Mouse (Mus musculus): ENCODE data around the gene Rhbdd1. TPM values are rescaled to one million over a fixed set of nuclear protein-coding genes. Genes with fewer than 3 reads are reported as not detected.

Gene Rhbdd1
- total RNA-seq (2012; rRNA removed) (12.1 and 19.8 TPM in 2 replicates), total RNA-seq (2014; rRNA removed) (20.8 and 21.8 TPM in 2 replicates), polyA plus RNA-seq (2012; ENCODE audit: insufficient read length, low read depth) (11.5 and 12.6 TPM in 2 replicates)

DNA sequence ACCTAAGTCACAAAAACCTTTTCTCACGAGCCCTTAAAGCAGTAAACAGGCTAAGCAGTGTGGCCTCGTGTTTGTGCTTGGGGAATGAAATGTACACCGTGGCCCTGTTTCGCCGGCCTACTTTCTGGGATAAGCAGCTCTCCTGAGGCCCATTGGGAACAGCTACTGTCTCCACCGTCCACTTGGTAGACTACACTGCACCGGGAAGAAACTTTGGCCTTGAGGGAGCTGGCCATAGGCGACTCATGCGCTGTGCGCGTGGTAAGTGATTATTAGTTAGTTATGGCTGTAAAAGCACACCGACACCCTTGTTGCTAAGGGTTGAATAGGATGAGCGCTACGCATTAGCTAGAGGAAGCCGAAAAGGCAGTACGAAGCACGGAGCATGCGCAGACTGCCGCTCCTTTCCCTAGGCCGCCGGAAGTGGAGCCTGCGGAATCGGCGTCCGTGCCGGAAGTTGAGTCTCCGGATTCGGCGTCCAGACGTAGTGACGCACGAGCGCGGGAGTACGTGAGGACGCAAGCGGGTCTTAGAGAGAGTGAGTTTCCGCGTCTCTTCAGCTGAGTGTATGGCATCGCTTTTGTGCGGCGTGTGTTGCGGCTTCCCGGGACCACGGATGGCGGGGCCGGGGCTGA lies at the start of gene Rhbdd1:
Gene Rhbdd1 (plus strand): TSS at position 342 of the 635 bp plus-strand sequence.
- no peaks in the 10 kb centered on the region for H3K27me3 ChIP-seq (replicated peaks)
- in situ Hi-C loops (cut with MboI; ENCODE audit: low pct_ligation_motif_present, low pct_unique_long_range_greater_than_20kb, low sequenced_read_pairs): no loop called here

DNA sequence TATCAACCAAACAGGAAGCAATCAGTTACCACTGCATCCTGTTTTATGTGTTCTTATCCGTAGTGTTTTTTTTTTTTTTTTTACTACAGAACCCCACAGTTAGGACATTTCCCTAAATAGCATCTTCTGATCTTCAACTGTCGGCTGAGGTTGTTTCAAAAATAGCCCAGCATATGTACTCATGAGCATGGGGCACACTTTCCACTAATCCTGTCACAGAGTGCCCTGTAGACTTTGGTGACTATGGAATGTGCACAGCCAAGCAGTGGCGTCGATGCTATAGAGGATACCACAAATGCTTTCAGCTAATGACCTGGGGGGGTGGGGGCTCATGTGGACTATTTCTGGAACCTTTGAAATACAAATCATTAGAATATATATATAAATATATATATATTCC lies 48.7 kb upstream of the Rhbdd1 start:
- in situ Hi-C loops (cut with MboI; ENCODE audit: low pct_ligation_motif_present, low pct_unique_long_range_greater_than_20kb, low sequenced_read_pairs): no loop called here
- H3K9ac ChIP-seq (ENCODE audit: insufficient read depth, low read depth): no peak overlapping the region
- no peaks in the 10 kb centered on the region for H3K4me1 ChIP-seq (ENCODE audit: control insufficient read depth in 1 of 2, insufficient read depth in 2 of 2)
- no peaks in the 10 kb centered on the region for H3K27me3 ChIP-seq (replicated peaks)
- no peaks in the 10 kb centered on the region for H3K79me2 ChIP-seq (replicated peaks; ENCODE audit: control insufficient read depth, extremely low read depth, insufficient read depth, poor library complexity, severe bottlenecking)
- TF ChIP-seq POLR2A (IDR thresholded peaks at IDR 0.05; ENCODE audit: low read depth, low read length) (no peak), KAT2A (IDR thresholded peaks at IDR 0.05; ENCODE audit: insufficient replicate concordance, low read length) (no peak), POLR2AphosphoS2 (IDR thresholded peaks at IDR 0.05; ENCODE audit: low read depth, low read length) (no peak), RAD21 (IDR thresholded peaks at IDR 0.05; ENCODE audit: low read depth, low read length) (no peak), NELFE (IDR thresholded peaks at IDR 0.05; ENCODE audit: low read depth, low read length) (no peak), TBP (conservative IDR thresholded peaks at IDR 0.05; ENCODE audit: low read depth, low read length) (no peak), E2F4 (IDR thresholded peaks at IDR 0.05; ENCODE audit: insufficient replicate concordance, low read depth, low read length) (no peak), JUND (conservative IDR thresholded peaks at IDR 0.05; ENCODE audit: low read depth, low read length) (no peak), NRF1 (IDR thresholded peaks at IDR 0.05; ENCODE audit: low read depth, low read length) (no peak), CTCF (conservative IDR thresholded peaks at IDR 0.05 in 1 of 2, IDR thresholded peaks at IDR 0.05 in 1 of 2; ENCODE audit: low read depth in 2 of 2, low read length in 2 of 2) (no peak), MAX (IDR thresholded peaks at IDR 0.05; ENCODE audit: low read length) (no peak)
- dilution Hi-C loops (cut with MboI; ENCODE audit: extremely low pct_ligation_motif_present, extremely low pct_unique_long_range_greater_than_20kb, low sequenced_read_pairs): no loop called here
- H3K4me2 ChIP-seq (ENCODE audit: insufficient read depth, low read depth, poor library complexity, severe bottlenecking): no peak overlapping the region
- DNase-seq (ENCODE audit: extremely low read depth): no peak
- no peak overlapping the region for H3K4me3 ChIP-seq (replicated peaks in 1 of 3; ENCODE audit: low read depth in 2 of 3, low read length in 2 of 3, poor library complexity in 1 of 3)
- H3K27ac ChIP-seq (ENCODE audit: insufficient read depth, low read depth): no peak overlapping the region
- H3K9me3 ChIP-seq (replicated peaks; ENCODE audit: low read length): no peaks in the 10 kb centered on the region
- H3K36me3 ChIP-seq (replicated peaks in 1 of 2; ENCODE audit: control insufficient read depth in 1 of 2, insufficient read depth in 1 of 2, low read length in 1 of 2): no peaks in the 10 kb centered on the region

More for the DNA sequence above, at the start of gene Rhbdd1:
- Histone ChIP-seq H3K4me3 (replicated peaks in 1 of 3; ENCODE audit: low read depth in 2 of 3, low read length in 2 of 3, poor library complexity in 1 of 3) (peak within 1 kb of the TSS; percentile 73 to 90 (median 83)), H3K9ac (ENCODE audit: insufficient read depth, low read depth) (peak within 1 kb of the TSS; percentile 95), H3K9me3 (replicated peaks; ENCODE audit: low read length) (no peaks in the 10 kb centered on the region), H3K4me2 (ENCODE audit: insufficient read depth, low read depth, poor library complexity, severe bottlenecking) (peak within 1 kb of the TSS; percentile 92), H3K27ac (ENCODE audit: insufficient read depth, low read depth) (peak within 1 kb of the TSS; percentile 80), H3K79me2 (replicated peaks; ENCODE audit: control insufficient read depth, extremely low read depth, insufficient read depth, poor library complexity, severe bottlenecking) (peaks cover 32% of the 10 kb centered on the region), H3K4me1 (ENCODE audit: control insufficient read depth in 1 of 2, insufficient read depth in 2 of 2) (peaks cover 0 to 30% of the 10 kb centered on the region in 2 experiments; a peak in 3 of 4 replicates), H3K36me3 (replicated peaks in 1 of 2; ENCODE audit: control insufficient read depth in 1 of 2, insufficient read depth in 1 of 2, low read length in 1 of 2) (peaks cover 6 to 10% of the 10 kb centered on the region in 2 experiments)
- dilution Hi-C loops (cut with MboI; ENCODE audit: extremely low pct_ligation_motif_present, extremely low pct_unique_long_range_greater_than_20kb, low sequenced_read_pairs): no loop called here
- peak; percentile 98 for DNase-seq (ENCODE audit: extremely low read depth)
- TF ChIP-seq MYC (IDR thresholded peaks at IDR 0.05; ENCODE audit: low read depth, low read length): peak; percentile 62
- TF ChIP-seq SMC3 (IDR thresholded peaks at IDR 0.05; ENCODE audit: low read depth, low read length): no peak
- no peak for TF ChIP-seq JUND (conservative IDR thresholded peaks at IDR 0.05; ENCODE audit: low read depth, low read length)
- no peak for TF ChIP-seq MEF2A (IDR thresholded peaks at IDR 0.05; ENCODE audit: borderline replicate concordance, low read depth, low read length)
- TF ChIP-seq CHD1 (IDR thresholded peaks at IDR 0.05; ENCODE audit: low read depth, low read length): no peak
- no peak for TF ChIP-seq RCOR1 (conservative IDR thresholded peaks at IDR 0.05; ENCODE audit: low read depth, low read length)
- no peak for TF ChIP-seq PAX5 (IDR thresholded peaks at IDR 0.05; ENCODE audit: low read length)
- no peak for TF ChIP-seq UBTF (IDR thresholded peaks at IDR 0.05; ENCODE audit: low read depth, low read length)
- TF ChIP-seq ZKSCAN1 (IDR thresholded peaks at IDR 0.05; ENCODE audit: borderline replicate concordance, low read depth, low read length): no peak
- peak; percentile 93 for TF ChIP-seq POLR2A (IDR thresholded peaks at IDR 0.05; ENCODE audit: low read depth, low read length)
- TF ChIP-seq ZNF384 (IDR thresholded peaks at IDR 0.05; ENCODE audit: low read depth, low read length): no peak
- TF ChIP-seq MAZ (IDR thresholded peaks at IDR 0.05; ENCODE audit: low read depth, low read length): no peak
- no peak; the same call in 1 of the 2 replicates for TF ChIP-seq IRF4 (IDR thresholded peaks at IDR 0.05; ENCODE audit: low read depth, low read length)
- peak; percentile 89 for TF ChIP-seq ZMIZ1 (IDR thresholded peaks at IDR 0.05; ENCODE audit: low read depth, low read length)
- peak; percentile 44; the same call in 1 of the 2 replicates for TF ChIP-seq MXI1 (IDR thresholded peaks at IDR 0.05; ENCODE audit: low read depth, low read length)
- TF ChIP-seq NELFE (IDR thresholded peaks at IDR 0.05; ENCODE audit: low read depth, low read length): peak; percentile 90
- peak; percentile 95 for TF ChIP-seq NRF1 (IDR thresholded peaks at IDR 0.05; ENCODE audit: low read depth, low read length)
- TF ChIP-seq USF1 (IDR thresholded peaks at IDR 0.05; ENCODE audit: low read depth, low read length): no peak
- no peak for TF ChIP-seq CHD2 (IDR thresholded peaks at IDR 0.05; ENCODE audit: low read length)
- TF ChIP-seq JUN (IDR thresholded peaks at IDR 0.05; ENCODE audit: insufficient read depth, low read depth, low read length): no peak
- peak; percentile 61 for TF ChIP-seq MAX (IDR thresholded peaks at IDR 0.05; ENCODE audit: low read length)
- 0 out of 2 replicates have a peak, but pooled peaks have one; percentile 56 for TF ChIP-seq E2F4 (IDR thresholded peaks at IDR 0.05; ENCODE audit: insufficient replicate concordance, low read depth, low read length)
- no peak; the same call in 1 of the 2 replicates for TF ChIP-seq BHLHE40 (IDR thresholded peaks at IDR 0.05; ENCODE audit: low read depth, low read length)
- no peak for TF ChIP-seq GABPA (IDR thresholded peaks at IDR 0.05; ENCODE audit: insufficient replicate concordance, low read depth, low read length)
- peak; percentile 66 for TF ChIP-seq TCF12 (IDR thresholded peaks at IDR 0.05; ENCODE audit: low read depth, low read length)
- no peak for TF ChIP-seq MAFK (IDR thresholded peaks at IDR 0.05; ENCODE audit: insufficient replicate concordance, low read length)
- TF ChIP-seq CTCF (conservative IDR thresholded peaks at IDR 0.05 in 1 of 2, IDR thresholded peaks at IDR 0.05 in 1 of 2; ENCODE audit: low read depth in 2 of 2, low read length in 2 of 2): no peak
- TF ChIP-seq KAT2A (IDR thresholded peaks at IDR 0.05; ENCODE audit: insufficient replicate concordance, low read length): 0 out of 2 replicates have a peak, but pooled peaks have one; percentile 67
- 0 out of 2 replicates have a peak, but pooled peaks have one; percentile 75 for TF ChIP-seq POLR2AphosphoS2 (IDR thresholded peaks at IDR 0.05; ENCODE audit: low read depth, low read length)
- TF ChIP-seq TBP (conservative IDR thresholded peaks at IDR 0.05; ENCODE audit: low read depth, low read length): 0 out of 2 replicates have a peak, but pooled peaks have one; percentile 74
- TF ChIP-seq ELF1 (IDR thresholded peaks at IDR 0.05; ENCODE audit: low read depth, low read length): peak; percentile 87
- TF ChIP-seq ZC3H11A (IDR thresholded peaks at IDR 0.05; ENCODE audit: low read depth, low read length): no peak
- no peak for TF ChIP-seq EP300 (IDR thresholded peaks at IDR 0.05; ENCODE audit: low read length)
- no peak for TF ChIP-seq USF2 (conservative IDR thresholded peaks at IDR 0.05; ENCODE audit: low read depth, low read length)
- no peak for TF ChIP-seq RAD21 (IDR thresholded peaks at IDR 0.05; ENCODE audit: low read depth, low read length)
- no peak for TF ChIP-seq ETS1 (conservative IDR thresholded peaks at IDR 0.05; ENCODE audit: low read depth, low read length)
- TF ChIP-seq HCFC1 (IDR thresholded peaks at IDR 0.05; ENCODE audit: low read depth, low read length): peak; percentile 84
- TF ChIP-seq SIN3A (IDR thresholded peaks at IDR 0.05; ENCODE audit: low read length): no peak; the same call in 1 of the 2 replicates
